Mouse (Mus musculus): ENCODE data around the gene Rbpj. TPM values are rescaled to one million over a fixed set of nuclear protein-coding genes. Genes with fewer than 3 reads are reported as not detected.

Gene Rbpj
- total RNA-seq, 2 experiments from 2014 or later, result 27.8 to 29.0 TPM

Other genes starting within 250 kb of the Rbpj start
- gene Smim20, start 199.1 kb upstream of the Rbpj start, total RNA-seq (2021), result 10 to 100 TPM; 29.2 to 34.2 TPM
- gene Cckar, start 241.6 kb downstream of the Rbpj start, total RNA-seq (2021), result under 1 TPM in 1 of 2 experiments, not detected in 1; 0.33 TPM

All from left cerebral cortex, adult 18-20 months (tissue).